Mouse (Mus musculus): Measurements from ENCODE around the gene Gm20662.

Gm20662 gene

GRCm38 (mm10) chr9:107996049-107996448 lies at the start of gene Gm20662:
Gene Gm20662, plus strand, starts transcription at chr9:107996349.
- no peak for DNase-seq (ENCODE audit: extremely low read depth, low read depth, low spot score)

GRCm38 (mm10) chr9:107947241-107948194 lies 48.6 kb upstream of the Gm20662 start:
- no peak for DNase-seq (ENCODE audit: extremely low read depth, low read depth, low spot score)

DNA sequence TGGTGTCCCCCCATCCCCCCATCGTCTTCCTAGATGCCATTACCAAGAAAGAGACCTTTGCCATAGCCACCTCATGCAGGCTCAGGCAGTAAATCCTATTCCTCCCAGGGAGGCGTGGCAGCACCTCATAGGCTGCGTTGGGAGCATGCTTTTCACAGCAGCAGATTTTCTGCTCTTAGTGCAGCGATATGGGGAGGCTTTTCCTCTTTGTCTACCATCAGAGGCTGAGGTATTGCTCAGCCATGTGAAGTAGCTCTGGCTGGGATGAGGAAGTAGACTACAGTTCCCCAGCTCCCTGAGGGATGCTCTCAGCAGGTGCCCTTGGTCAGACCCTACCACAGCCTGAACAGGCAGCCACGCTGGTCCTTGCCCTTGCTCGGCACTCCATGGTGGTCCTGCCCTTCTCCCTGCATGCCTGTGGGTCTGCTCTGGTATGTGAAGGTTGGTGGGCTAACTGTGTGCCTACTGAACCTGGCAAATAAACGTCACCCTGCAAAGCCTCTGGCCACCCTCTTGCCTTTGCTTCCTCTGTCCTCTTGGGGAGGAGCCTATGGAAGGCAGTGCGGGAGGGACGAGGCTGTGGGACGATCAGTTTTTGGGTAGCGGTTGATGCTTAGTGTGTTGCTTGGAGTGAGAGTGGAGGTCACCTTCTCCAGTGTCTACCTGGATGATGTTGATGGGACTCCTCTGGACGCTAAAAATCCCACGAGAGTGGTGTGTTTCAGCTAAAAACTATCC lies 46.8 kb upstream of the Gm20662 start:
- no peak for DNase-seq (ENCODE audit: extremely low read depth, low read depth, low spot score)

- DNase-seq (ENCODE audit: extremely low read depth, low read depth, low spot score): no peak
Measured at GRCm38 (mm10) chr9:107949922-107950235, 46.3 kb upstream of the Gm20662 start, which contains the start of gene Traip. Gene Traip, plus strand, starts transcription at chr9:107950136.

GRCm38 (mm10) chr9:107950460-107951355 lies 45.4 kb upstream of the Gm20662 start:
- DNase-seq (ENCODE audit: extremely low read depth, low read depth, low spot score): no peak

GRCm38 (mm10) chr9:107955613-107956289 lies 40.4 kb upstream of the Gm20662 start:
- DNase-seq (ENCODE audit: extremely low read depth, low read depth, low spot score): no peak

DNA sequence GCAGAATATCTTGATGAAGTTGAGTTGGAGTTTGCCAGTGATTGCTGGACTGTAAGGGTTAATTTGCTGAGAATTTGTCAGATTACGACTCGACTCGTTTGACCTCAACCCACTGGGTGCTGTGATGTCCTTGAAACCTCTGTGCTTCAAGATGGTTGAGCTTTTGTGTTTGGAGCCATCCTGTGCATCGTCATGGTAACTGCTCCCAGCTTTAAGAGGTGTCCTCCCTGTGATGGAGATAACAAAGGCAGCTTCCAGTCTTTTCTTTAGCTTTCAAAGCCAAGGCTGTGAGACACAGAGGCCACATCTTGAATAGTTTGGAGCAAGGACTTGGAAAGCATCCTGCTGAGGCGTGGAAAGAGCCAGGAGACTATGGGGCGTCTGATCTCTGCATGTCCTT lies 39.0 kb upstream of the Gm20662 start:
- DNase-seq (ENCODE audit: extremely low read depth, low read depth, low spot score): no peak

- no peak for DNase-seq (ENCODE audit: extremely low read depth, low read depth, low spot score)
Measured at GRCm38 (mm10) chr9:107959896-107960295, 36.3 kb upstream of the Gm20662 start.

DNA sequence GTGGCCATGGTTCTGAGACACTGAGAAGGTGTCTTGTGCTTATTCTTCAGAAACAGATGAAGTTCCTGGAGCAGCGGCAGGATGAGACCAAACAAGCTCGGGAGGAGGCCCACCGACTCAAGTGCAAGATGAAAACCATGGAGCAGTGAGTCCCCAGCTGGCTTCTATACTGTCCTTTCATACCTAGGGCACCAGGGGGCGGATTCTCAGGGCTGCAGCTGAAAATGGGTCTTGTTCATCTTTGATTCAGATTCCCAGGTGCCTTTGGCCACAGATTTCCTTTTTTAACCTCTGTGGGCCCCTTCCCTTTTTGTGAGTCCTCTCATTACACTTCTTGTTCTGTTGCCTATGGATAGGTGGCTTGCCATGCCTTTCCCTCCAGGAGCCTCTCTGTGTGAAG lies 35.2 kb upstream of the Gm20662 start:
- no peak for DNase-seq (ENCODE audit: extremely low read depth, low read depth, low spot score)

DNA sequence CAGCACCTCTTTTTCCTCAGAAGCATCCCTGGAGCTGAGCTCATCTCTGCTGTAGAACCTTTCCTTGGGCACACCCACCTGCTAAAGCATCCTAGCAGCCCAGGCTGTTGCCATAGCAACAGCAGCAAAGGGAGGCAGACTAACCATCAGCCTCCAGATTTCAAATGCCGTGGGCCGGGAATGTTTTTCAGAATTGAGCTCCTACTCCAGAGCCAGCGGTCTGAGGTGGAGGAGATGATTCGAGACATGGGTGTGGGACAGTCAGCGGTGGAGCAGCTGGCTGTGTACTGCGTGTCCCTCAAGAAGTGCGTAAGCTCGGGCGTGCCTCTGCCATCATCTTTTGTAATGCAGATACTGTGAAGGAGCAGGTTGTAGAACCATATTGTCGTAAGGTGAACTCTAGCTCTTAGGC lies 34.8 kb upstream of the Gm20662 start:
- DNase-seq (ENCODE audit: extremely low read depth, low read depth, low spot score): no peak

DNA sequence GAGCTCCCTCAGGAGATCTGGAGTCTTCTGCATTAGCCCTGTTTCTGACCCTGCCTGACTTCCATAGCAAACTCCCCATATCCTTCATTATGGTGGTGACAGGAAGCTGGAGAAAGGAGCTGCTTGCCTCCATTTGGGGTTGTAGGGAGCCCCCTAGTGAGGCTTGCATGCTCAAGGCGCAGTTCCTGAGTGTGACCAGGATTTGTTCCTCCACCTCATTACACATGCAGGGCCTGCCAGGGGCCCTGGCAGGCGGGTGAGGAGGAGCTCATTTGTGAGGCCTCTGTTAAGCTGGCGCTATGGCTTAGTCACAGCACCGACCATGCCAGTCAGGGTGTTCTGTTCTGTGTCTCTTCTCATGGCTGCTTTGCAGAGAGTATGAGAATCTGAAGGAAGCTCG lies 34.3 kb upstream of the Gm20662 start:
- no peak for DNase-seq (ENCODE audit: extremely low read depth, low read depth, low spot score)

- DNase-seq (ENCODE audit: extremely low read depth, low read depth, low spot score): no peak
Measured at GRCm38 (mm10) chr9:107962916-107963315, 33.2 kb upstream of the Gm20662 start.

- DNase-seq (ENCODE audit: extremely low read depth, low read depth, low spot score): no peak
Measured at GRCm38 (mm10) chr9:107963700-107964099, 32.4 kb upstream of the Gm20662 start.

GRCm38 (mm10) chr9:107964681-107965080 lies 31.5 kb upstream of the Gm20662 start:
- DNase-seq (ENCODE audit: extremely low read depth, low read depth, low spot score): no peak

- peak; percentile 68 for DNase-seq (ENCODE audit: extremely low read depth, low read depth, low spot score)
Measured at GRCm38 (mm10) chr9:107966676-107967075, 29.5 kb upstream of the Gm20662 start.

GRCm38 (mm10) chr9:107967437-107967836 lies 28.7 kb upstream of the Gm20662 start:
- no peak for DNase-seq (ENCODE audit: extremely low read depth, low read depth, low spot score)

GRCm38 (mm10) chr9:107968531-107968930 lies 27.6 kb upstream of the Gm20662 start:
- DNase-seq (ENCODE audit: extremely low read depth, low read depth, low spot score): no peak

DNA sequence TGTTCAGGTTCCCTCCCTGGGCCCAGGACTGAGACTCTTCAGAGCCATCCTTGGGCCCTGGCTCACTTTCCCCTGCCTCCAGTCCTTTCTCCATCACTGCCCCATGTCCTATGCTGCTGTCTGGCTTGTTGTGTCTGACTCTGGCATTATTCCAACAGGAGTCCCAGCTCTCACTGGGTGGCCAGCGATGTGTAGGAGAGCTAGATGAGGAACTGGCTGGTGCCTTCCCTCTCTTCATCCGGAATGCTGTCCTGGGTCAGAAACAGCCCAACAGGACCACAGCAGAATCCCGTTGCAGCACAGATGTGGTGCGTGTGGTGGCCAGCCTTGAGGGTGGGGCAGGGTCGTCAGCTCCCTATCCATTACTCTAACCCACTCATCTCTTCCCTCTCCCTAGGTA lies 25.8 kb upstream of the Gm20662 start:
- DNase-seq (ENCODE audit: extremely low read depth, low read depth, low spot score): no peak

- no peak for DNase-seq (ENCODE audit: extremely low read depth, low read depth, low spot score)
Measured at GRCm38 (mm10) chr9:107971690-107972541, 24.2 kb upstream of the Gm20662 start.

Data from fat pad, adult 2 months (tissue).